Mouse (Mus musculus): ENCODE measurements around the gene Aldh16a1. TPM values are rescaled to one million over a fixed set of nuclear protein-coding genes. Genes with fewer than 3 reads are reported as not detected.

The Aldh16a1 gene
- polyA plus RNA-seq, 1 experiment from 2014 or later: 31.4 TPM

DNA sequence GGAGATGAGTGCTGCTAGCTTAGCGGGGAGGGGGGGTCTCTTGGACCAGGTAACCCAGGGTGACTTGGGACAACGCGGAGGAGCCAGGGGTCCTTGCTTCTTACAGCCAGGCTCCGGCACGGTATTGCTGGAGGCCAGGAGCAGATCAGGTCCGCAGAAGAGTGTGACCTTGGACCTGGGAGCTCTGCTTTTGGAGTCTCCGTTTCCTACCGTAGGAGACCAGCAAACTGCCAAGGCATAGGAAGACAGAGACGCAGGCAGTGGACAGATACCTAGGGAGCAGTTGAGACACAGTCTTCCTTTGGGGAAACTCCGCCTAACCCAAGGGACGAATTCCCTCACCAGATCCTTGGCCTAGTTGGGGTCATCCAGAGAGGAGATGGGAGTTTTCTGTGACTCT is 11.3 kb upstream of the Aldh16a1 start:
- WGBS (ENCODE audit: insufficient replicate concordance): 49% methylated on average over 11 of the region's 11 CpGs
- Histone ChIP-seq H3K27me3 (peaks cover 85% of the 10 kb centered on the region), H3K4me3 (replicated peaks) (no peak overlapping the region), H3K4me2 (no peak overlapping the region), H3K9ac (no peak overlapping the region), H3K9me3 (replicated peaks) (peaks cover 13% of the 10 kb centered on the region), H3K4me1 (replicated peaks) (peaks cover 21% of the 10 kb centered on the region), H3K27ac (replicated peaks) (no peak overlapping the region), H3K36me3 (replicated peaks) (no peaks in the 10 kb centered on the region)
- no peak for ATAC-seq (ENCODE audit: insufficient read depth)

DNA sequence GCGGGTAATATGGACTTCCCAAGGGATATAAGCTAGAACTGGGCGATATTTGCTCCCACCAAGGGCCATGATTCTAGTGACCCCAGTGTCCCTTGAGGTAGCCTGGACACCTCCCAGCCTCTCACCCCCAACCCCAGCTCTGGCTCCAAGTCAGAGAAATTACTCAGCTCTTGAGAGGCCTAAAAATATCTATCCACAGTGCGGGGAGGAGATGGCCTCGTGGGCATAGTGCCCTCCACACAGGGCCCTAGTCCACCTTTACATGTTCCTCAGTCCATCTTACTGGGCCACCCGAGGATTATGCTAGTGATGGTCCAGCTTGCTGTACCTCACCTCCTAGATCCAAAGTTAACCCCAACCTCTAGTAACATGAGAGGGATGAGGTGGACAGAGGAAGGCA is 10.4 kb upstream of the Aldh16a1 start:
- H3K4me3 ChIP-seq (replicated peaks): no peak overlapping the region
- peaks cover 77% of the 10 kb centered on the region for H3K27me3 ChIP-seq
- H3K4me1 ChIP-seq (replicated peaks): peaks cover 21% of the 10 kb centered on the region
- peaks cover 7% of the 10 kb centered on the region for H3K9me3 ChIP-seq (replicated peaks)
- ATAC-seq (ENCODE audit: insufficient read depth): no peak
- no peak overlapping the region for H3K27ac ChIP-seq (replicated peaks)
- WGBS (ENCODE audit: insufficient replicate concordance): 49% methylated on average over 5 of the region's 5 CpGs
- no peak overlapping the region for H3K4me2 ChIP-seq
- no peak overlapping the region for H3K9ac ChIP-seq
- H3K36me3 ChIP-seq (replicated peaks): no peaks in the 10 kb centered on the region; the same call in 1 of the 2 replicates

DNA sequence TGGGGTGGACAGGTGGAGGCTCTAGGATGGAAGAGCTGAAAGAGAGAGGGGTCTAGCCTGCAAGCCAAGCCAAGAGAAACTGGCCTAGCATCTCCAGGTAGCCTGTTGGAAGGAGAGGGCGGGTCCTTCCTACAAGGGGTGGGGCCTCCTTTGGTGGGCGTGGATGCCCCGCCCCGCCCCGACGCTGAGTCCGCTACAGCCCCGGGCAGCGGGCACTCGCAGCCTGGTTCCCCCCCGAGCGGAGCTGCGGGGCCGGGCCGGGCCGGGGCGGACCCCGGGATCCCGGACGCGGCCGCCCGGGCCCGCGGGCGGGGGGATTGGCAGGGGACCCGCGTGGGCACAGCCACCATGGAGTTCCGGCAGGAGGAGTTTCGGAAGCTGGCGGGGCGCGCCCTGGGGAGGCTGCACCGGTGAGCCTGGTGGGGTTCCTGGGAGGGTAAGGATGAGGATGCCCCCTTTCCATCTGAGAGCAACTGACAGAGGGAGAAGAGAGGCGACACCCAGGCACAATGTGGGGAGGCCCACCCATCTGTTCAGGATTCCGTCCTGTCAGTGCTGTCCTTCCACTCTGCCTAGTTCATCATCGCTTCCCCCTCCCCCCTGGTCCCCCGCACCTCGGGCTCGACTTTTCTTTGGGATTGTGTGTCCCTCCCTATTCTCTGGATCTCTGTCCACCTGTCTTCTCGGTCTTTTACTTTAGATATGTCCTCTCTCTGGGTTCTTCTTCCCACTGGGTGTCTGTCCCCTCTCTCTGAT is 9.5 kb upstream of the Aldh16a1 start, which contains the start of gene Slc17a7:
Gene Slc17a7, plus strand, starts transcription at position 215 of the 756 bp plus-strand sequence.
- peak; percentile 27; the same call in 1 of the 2 replicates for ATAC-seq (ENCODE audit: insufficient read depth)
- Histone ChIP-seq H3K4me1 (replicated peaks) (peaks cover 21% of the 10 kb centered on the region), H3K4me2 (peak within 1 kb of the TSS; percentile 75), H3K9ac (no peak within 1 kb of the TSS), H3K27me3 (peaks cover 68% of the 10 kb centered on the region), H3K9me3 (replicated peaks) (no peaks in the 10 kb centered on the region), H3K4me3 (replicated peaks) (peak within 1 kb of the TSS; percentile 51), H3K36me3 (replicated peaks) (no peaks in the 10 kb centered on the region; the same call in 1 of the 2 replicates), H3K27ac (replicated peaks) (no peak within 1 kb of the TSS)
- 4% methylated on average over 40 of the region's 41 CpGs for WGBS (ENCODE audit: insufficient replicate concordance)

DNA sequence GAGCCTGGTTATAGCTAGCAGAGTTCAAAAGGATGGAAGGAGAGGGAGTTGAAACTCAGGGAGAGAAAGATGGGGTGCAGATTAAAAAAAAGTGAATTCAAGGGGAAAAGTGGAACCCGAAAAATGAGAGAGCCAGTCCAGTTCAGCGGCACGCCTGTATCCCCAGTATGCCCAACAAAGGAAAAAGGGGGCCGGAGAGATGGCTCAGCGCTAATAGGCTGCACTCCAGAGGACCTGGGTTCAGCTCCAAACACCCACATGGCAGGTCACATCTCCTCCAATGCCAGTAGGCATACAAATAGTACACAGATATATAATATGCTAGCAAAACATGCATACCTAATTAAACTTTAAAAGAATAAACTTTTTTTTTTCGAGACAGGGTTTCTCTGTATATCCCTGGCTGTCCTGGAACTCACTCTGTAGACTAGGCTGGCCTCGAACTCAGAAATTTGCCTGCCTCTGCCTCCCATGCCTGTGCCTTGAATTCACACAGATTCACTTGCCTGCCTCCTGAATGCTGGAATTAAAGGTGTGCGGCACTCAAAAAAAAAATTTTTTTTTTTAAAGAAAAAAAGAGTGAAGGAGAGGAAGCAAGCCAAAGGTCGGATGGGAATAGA is 8.7 kb upstream of the Aldh16a1 start:
- Histone ChIP-seq H3K4me1 (replicated peaks) (peaks cover 21% of the 10 kb centered on the region), H3K9me3 (replicated peaks) (no peaks in the 10 kb centered on the region), H3K27me3 (peaks cover 60% of the 10 kb centered on the region), H3K36me3 (replicated peaks) (peaks cover 5% of the 10 kb centered on the region; the same call in 1 of the 2 replicates), H3K4me2 (no peak overlapping the region), H3K9ac (no peak overlapping the region), H3K4me3 (replicated peaks) (no peak overlapping the region), H3K27ac (replicated peaks) (no peak overlapping the region)
- WGBS (ENCODE audit: insufficient replicate concordance): 63% methylated on average over 9 of the region's 9 CpGs
- ATAC-seq (ENCODE audit: insufficient read depth): no peak

DNA sequence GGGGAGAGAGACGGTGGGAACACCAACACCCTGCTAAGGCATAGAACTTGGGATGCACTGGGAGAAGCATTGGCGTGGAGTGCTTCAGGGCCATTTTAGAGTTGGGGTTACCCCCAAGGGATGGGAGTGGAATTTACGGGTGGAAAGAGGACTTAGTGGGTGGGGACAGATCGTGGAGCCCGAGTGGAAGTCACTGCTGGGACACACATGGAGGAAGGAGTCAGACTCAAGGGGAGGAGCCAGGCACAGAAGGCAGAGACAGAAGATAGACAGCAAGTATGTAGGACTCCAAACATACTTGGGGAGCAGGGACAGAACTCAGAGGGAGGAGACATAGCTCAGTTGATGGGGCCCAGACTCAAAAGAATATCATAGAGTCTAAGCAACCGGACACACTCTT is 8.2 kb upstream of the Aldh16a1 start:
- no peak for ATAC-seq (ENCODE audit: insufficient read depth)
- peaks cover 7% of the 10 kb centered on the region for H3K36me3 ChIP-seq (replicated peaks)
- WGBS (ENCODE audit: insufficient replicate concordance): 25% methylated on average over 6 of the region's 6 CpGs
- peaks cover 21% of the 10 kb centered on the region for H3K4me1 ChIP-seq (replicated peaks)
- H3K27ac ChIP-seq (replicated peaks): no peak overlapping the region
- no peaks in the 10 kb centered on the region for H3K9me3 ChIP-seq (replicated peaks)
- peak overlapping the region; percentile 50 for H3K4me3 ChIP-seq (replicated peaks)
- H3K9ac ChIP-seq: no peak overlapping the region
- H3K27me3 ChIP-seq: peaks cover 54% of the 10 kb centered on the region
- peak overlapping the region; percentile 82 for H3K4me2 ChIP-seq

DNA sequence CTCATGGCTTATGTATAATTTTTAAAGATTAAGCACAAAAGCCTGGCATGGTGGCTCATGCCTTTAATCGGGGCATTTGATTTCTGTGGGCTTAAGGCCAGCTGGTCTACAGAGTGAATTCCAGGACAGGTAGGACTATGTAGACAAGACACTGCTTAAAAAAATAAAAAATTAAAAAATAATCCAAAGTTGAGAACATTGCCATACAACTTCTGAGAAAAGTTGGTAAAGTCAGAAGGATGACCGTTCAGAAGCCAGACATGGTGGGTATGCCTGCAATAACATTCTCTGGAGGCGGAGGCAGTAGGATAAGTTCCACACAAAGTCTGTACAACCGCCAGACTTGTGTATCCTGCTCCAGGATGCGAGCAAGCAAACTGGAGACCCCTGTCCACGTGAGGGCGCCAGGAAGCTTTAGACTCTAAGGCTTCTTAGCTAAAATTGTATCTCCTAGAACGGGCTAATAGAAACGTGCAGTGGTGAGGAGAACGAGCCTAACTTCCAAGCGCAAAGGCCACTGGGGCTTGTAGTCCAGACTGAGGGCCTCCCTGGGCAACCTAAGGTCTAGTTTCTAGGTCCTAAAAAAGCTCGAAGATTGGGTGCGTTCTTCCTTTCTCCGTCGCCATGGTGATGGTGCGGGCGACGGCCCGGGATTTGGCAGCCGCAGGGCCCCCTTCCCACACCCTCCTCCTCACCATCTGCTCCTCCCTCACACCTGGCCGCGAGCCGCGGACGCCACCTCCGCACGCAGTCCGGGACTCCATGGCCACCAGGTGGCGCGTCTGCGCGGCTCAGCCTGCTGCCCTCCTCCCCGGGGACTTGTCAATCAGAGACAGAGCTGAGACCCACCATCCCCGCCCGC is 7.5 kb upstream of the Aldh16a1 start:
- peak; percentile 73 for ATAC-seq (ENCODE audit: insufficient read depth)
- H3K4me2 ChIP-seq: peak overlapping the region; percentile 82
- 4% methylated on average over 35 of the region's 35 CpGs for WGBS (ENCODE audit: insufficient replicate concordance)
- peaks cover 21% of the 10 kb centered on the region for H3K4me1 ChIP-seq (replicated peaks)
- peaks cover 10% of the 10 kb centered on the region for H3K36me3 ChIP-seq (replicated peaks)
- H3K9me3 ChIP-seq (replicated peaks): no peaks in the 10 kb centered on the region
- H3K9ac ChIP-seq: no peak overlapping the region
- H3K27ac ChIP-seq (replicated peaks): no peak overlapping the region
- H3K27me3 ChIP-seq: peaks cover 47% of the 10 kb centered on the region
- peak overlapping the region; percentile 50 for H3K4me3 ChIP-seq (replicated peaks)

DNA sequence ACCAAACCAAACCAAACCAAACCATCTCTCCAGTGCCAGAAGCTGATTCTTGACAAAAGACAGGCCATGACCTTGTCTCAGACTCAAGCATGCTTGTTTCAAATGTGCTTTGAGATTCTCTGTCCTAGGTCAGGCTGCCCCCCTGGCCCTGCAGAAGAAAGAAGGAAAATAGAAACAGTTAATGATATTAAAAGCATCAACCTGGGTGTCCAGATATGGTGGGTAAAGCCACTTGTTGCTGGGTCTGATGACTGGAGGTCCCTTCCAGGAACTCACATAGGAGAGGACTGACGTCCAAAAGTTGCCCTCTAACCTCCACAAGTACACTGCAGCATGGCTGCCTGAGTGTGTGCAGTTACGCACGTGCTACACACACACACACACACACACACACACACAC is 6.5 kb upstream of the Aldh16a1 start:
- Histone ChIP-seq H3K4me3 (replicated peaks) (no peak overlapping the region), H3K4me1 (replicated peaks) (peaks cover 21% of the 10 kb centered on the region), H3K36me3 (replicated peaks) (peaks cover 10% of the 10 kb centered on the region), H3K27me3 (peaks cover 37% of the 10 kb centered on the region), H3K9ac (no peak overlapping the region), H3K9me3 (replicated peaks) (no peaks in the 10 kb centered on the region), H3K4me2 (no peak overlapping the region), H3K27ac (replicated peaks) (no peak overlapping the region)
- ATAC-seq (ENCODE audit: insufficient read depth): no peak
- 77% methylated on average over 3 of the region's 3 CpGs for WGBS (ENCODE audit: insufficient replicate concordance)

DNA sequence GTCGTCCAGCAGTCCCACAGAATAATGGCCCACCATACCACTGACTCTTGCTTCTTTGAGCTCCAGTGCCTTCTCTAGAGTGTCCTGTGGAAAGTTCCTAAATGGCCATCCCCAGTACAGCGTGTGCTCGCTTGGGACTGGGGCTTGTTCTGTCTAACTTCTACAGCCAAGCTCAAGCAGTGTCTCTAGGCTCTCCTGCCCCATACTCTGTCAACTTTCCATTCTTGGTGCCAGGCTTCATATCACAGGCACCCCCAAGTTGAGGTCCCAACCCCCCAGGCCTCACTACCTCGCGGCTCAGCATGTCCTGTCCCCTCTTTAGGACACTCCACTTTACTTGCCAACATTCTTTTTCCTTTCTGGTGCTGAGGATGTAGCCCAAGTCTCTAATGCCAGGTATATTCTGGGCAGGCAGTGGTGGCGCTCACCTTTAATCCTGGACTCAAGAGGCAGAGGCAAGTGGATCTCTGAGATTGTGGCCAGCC is 6.0 kb upstream of the Aldh16a1 start:
- peaks cover 32% of the 10 kb centered on the region for H3K27me3 ChIP-seq
- no peak overlapping the region for H3K27ac ChIP-seq (replicated peaks)
- no peak overlapping the region for H3K9ac ChIP-seq
- 78% methylated on average over 6 of the region's 6 CpGs for WGBS (ENCODE audit: insufficient replicate concordance)
- H3K9me3 ChIP-seq (replicated peaks): no peaks in the 10 kb centered on the region
- no peak overlapping the region for H3K4me3 ChIP-seq (replicated peaks)
- no peak for ATAC-seq (ENCODE audit: insufficient read depth)
- H3K36me3 ChIP-seq (replicated peaks): peaks cover 10% of the 10 kb centered on the region
- H3K4me1 ChIP-seq (replicated peaks): peaks cover 25% of the 10 kb centered on the region
- no peak overlapping the region for H3K4me2 ChIP-seq

DNA sequence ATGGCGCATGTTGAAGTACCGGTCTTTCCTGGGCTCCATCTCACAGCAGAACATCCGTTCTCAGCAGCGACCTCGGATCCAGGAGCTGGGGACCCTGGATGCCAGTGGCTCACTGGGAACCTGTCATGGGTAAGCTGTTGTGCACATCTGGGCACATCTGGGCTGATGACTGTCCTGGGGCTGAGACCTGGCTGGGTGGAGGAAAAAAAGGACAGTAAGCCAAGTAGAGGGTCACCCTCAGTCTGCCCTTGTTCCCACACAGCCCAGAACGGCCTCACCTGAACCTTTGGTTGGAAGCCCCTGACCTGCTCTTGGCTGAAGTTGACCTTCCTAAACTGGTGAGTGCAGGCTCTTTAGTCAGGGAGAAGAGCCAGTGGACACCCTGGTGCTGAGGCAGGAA is 4.6 kb upstream of the Aldh16a1 start:
- Histone ChIP-seq H3K36me3 (replicated peaks) (peaks cover 10% of the 10 kb centered on the region), H3K9me3 (replicated peaks) (no peaks in the 10 kb centered on the region), H3K4me3 (replicated peaks) (no peak overlapping the region), H3K27ac (replicated peaks) (no peak overlapping the region), H3K4me1 (replicated peaks) (peaks cover 31% of the 10 kb centered on the region), H3K9ac (no peak overlapping the region), H3K4me2 (no peak overlapping the region), H3K27me3 (peaks cover 18% of the 10 kb centered on the region)
- no peak for ATAC-seq (ENCODE audit: insufficient read depth)
- WGBS (ENCODE audit: insufficient replicate concordance): 78% methylated on average over 6 of the region's 6 CpGs

DNA sequence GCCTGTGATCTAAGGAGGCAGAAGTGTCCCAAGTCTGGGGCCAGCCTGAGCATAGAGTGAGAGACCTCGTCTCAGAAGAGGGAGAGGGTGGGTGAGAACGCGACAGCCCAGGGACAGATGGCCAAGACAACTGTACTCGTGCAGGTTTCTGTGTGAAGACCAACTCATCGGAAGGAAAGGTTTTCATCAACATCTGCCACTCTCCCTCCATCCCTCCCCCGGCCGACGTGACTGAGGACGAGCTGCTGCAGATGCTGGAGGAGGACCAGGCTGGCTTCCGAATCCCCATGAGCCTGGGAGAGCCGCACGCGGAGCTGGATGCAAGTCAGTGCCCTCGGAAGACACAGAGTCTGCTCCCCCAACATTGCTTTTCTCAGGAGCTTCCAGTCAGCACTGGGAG is 3.1 kb upstream of the Aldh16a1 start:
- no peak overlapping the region for H3K4me2 ChIP-seq
- H3K9ac ChIP-seq: no peak overlapping the region
- H3K9me3 ChIP-seq (replicated peaks): no peaks in the 10 kb centered on the region
- peaks cover 3% of the 10 kb centered on the region for H3K27me3 ChIP-seq
- H3K27ac ChIP-seq (replicated peaks): no peak overlapping the region
- ATAC-seq (ENCODE audit: insufficient read depth): no peak
- peaks cover 10% of the 10 kb centered on the region for H3K36me3 ChIP-seq (replicated peaks)
- peaks cover 33% of the 10 kb centered on the region for H3K4me1 ChIP-seq (replicated peaks)
- no peak overlapping the region for H3K4me3 ChIP-seq (replicated peaks)
- WGBS (ENCODE audit: insufficient replicate concordance): 84% methylated on average over 14 of the region's 14 CpGs

DNA sequence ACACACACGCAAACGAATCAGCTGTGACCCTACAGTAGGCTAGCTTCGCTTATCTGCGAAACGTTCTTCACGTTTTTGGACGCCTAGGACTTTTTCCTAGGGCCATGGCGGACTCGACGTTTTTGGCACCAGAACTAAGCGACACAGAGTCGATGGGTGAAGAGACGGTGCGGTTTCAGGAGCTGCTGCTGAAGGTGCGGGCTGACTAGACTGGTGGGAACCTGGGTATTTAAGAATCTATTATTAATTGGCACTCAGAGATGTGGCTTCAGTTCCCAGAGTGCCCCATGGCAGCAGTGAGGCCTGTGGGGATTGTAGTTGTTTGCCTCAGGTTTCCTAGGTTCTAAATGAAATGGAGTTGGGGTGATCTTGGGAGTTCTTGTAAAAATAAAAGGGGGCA is 1.8 kb upstream of the Aldh16a1 start:
- 81% methylated on average over 15 of the region's 15 CpGs for WGBS (ENCODE audit: insufficient replicate concordance)
- H3K27me3 ChIP-seq: no peaks in the 10 kb centered on the region
- no peak overlapping the region for H3K4me2 ChIP-seq
- no peak overlapping the region for H3K27ac ChIP-seq (replicated peaks)
- peaks cover 27% of the 10 kb centered on the region for H3K4me1 ChIP-seq (replicated peaks)
- H3K9me3 ChIP-seq (replicated peaks): no peaks in the 10 kb centered on the region
- no peak overlapping the region for H3K4me3 ChIP-seq (replicated peaks)
- H3K36me3 ChIP-seq (replicated peaks): peaks cover 10% of the 10 kb centered on the region
- no peak overlapping the region for H3K9ac ChIP-seq
- ATAC-seq (ENCODE audit: insufficient read depth): no peak
